Mouse (Mus musculus): ENCODE results near the gene Rabep1. TPM values are rescaled to one million over a fixed set of nuclear protein-coding genes. Genes with fewer than 3 reads are reported as not detected.

Gene Rabep1
- polyA plus RNA-seq, 1 experiment: 11.9 TPM

GRCm38 (mm10) chr11:70919524-70919923 is 74.9 kb downstream of the Rabep1 start:
- TF ChIP-seq CEBPB (IDR thresholded peaks at IDR 0.05; ENCODE audit: low read depth) (no peak), MAX (IDR thresholded peaks at IDR 0.05) (no peak), FOSL1 (IDR thresholded peaks at IDR 0.05; ENCODE audit: insufficient read depth, low read length, poor library complexity, severe bottlenecking) (no peak)
- Histone ChIP-seq H3K79me2 (ENCODE audit: control insufficient read depth, insufficient read depth) (no peaks in the 10 kb centered on the region), H3ac (ENCODE audit: control insufficient read depth, insufficient read length, low read depth) (no peak overlapping the region), H3K79me3 (ENCODE audit: low read depth) (no peaks in the 10 kb centered on the region), H3K4me3 (ENCODE audit: insufficient read depth, poor library complexity, severe bottlenecking) (no peak overlapping the region), H3K36me3 (ENCODE audit: control insufficient read depth, insufficient read depth) (peaks cover 61% of the 10 kb centered on the region), H3K27me3 (ENCODE audit: control insufficient read depth, insufficient read depth, insufficient read length) (no peaks in the 10 kb centered on the region)

DNA sequence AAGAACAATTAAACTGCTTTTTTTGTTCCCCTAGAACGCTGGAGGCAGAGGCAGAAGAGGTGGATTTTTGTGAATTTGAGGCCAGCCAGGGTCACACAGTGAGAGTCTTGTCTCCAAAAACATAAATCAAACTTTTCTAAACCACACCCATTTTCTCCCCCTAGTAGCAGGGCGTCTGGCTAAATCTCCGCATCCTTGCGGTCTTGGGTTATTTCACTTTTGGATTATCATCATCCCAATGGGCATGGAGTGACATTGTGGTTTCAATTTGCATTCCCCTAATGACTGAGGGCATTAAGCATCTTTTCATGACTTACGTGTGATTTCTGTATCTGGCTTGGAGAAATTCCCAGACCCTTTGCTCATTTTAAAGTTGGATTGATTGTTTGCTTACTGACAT is 86.9 kb downstream of the Rabep1 start:
- TF ChIP-seq FOSL1 (IDR thresholded peaks at IDR 0.05; ENCODE audit: insufficient read depth, low read length, poor library complexity, severe bottlenecking) (no peak), MAX (IDR thresholded peaks at IDR 0.05) (no peak), MYOG (IDR thresholded peaks at IDR 0.05; ENCODE audit: control insufficient read depth, extremely low read depth, insufficient read length) (no peak), USF1 (IDR thresholded peaks at IDR 0.05; ENCODE audit: low read depth) (no peak), CTCF (IDR thresholded peaks at IDR 0.05; ENCODE audit: control insufficient read depth, insufficient read depth, insufficient read length) (no peak), MYOD1 (IDR thresholded peaks at IDR 0.05; ENCODE audit: control insufficient read depth, insufficient read length, low read depth) (no peak), CEBPB (IDR thresholded peaks at IDR 0.05; ENCODE audit: low read depth) (no peak)
- H3K79me3 ChIP-seq (ENCODE audit: low read depth): no peaks in the 10 kb centered on the region
- H3K36me3 ChIP-seq (ENCODE audit: control insufficient read depth, insufficient read depth): peaks cover 74% of the 10 kb centered on the region
- H3K4me3 ChIP-seq (ENCODE audit: insufficient read depth, poor library complexity, severe bottlenecking): no peak overlapping the region
- H3K27me3 ChIP-seq (ENCODE audit: control insufficient read depth, insufficient read depth, insufficient read length): no peaks in the 10 kb centered on the region
- no peak overlapping the region for H3ac ChIP-seq (ENCODE audit: control insufficient read depth, insufficient read length, low read depth)
- H3K79me2 ChIP-seq (ENCODE audit: control insufficient read depth, insufficient read depth): no peaks in the 10 kb centered on the region

DNA sequence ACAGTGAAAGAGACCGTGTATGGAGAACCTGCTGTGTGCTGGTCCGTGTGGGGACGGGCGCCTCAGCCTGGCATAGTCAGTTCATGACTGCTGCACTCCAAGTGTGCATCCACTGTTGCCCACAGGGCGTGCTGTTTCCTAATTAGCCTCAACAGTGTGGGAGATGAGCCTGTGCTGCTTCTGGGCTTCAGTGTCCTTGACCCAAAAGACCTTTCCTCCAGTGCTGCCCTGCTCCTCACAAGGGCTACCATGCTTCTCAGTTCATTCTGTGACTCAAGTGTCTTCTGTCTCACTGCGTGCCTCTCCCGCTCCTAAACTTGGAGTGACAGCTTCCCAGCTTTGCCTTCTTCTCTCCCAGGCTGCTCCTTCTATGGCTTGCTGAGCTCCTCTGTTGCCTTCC is 90.7 kb downstream of the Rabep1 start:
- Histone ChIP-seq H3K79me2 (ENCODE audit: control insufficient read depth, insufficient read depth) (no peaks in the 10 kb centered on the region), H3K79me3 (ENCODE audit: low read depth) (no peaks in the 10 kb centered on the region), H3K36me3 (ENCODE audit: control insufficient read depth, insufficient read depth) (peaks cover 65% of the 10 kb centered on the region), H3ac (ENCODE audit: control insufficient read depth, insufficient read length, low read depth) (no peak overlapping the region), H3K27me3 (ENCODE audit: control insufficient read depth, insufficient read depth, insufficient read length) (no peaks in the 10 kb centered on the region), H3K4me3 (ENCODE audit: insufficient read depth, poor library complexity, severe bottlenecking) (no peak overlapping the region)
- TF ChIP-seq CEBPB (IDR thresholded peaks at IDR 0.05; ENCODE audit: low read depth) (no peak), CTCF (IDR thresholded peaks at IDR 0.05; ENCODE audit: control insufficient read depth, insufficient read depth, insufficient read length) (no peak), USF1 (IDR thresholded peaks at IDR 0.05; ENCODE audit: low read depth) (no peak), MYOG (IDR thresholded peaks at IDR 0.05; ENCODE audit: control insufficient read depth, extremely low read depth, insufficient read length) (no peak), MYOD1 (IDR thresholded peaks at IDR 0.05; ENCODE audit: control insufficient read depth, insufficient read length, low read depth) (no peak), MAX (IDR thresholded peaks at IDR 0.05) (no peak), FOSL1 (IDR thresholded peaks at IDR 0.05; ENCODE audit: insufficient read depth, low read length, poor library complexity, severe bottlenecking) (no peak)

- H3K36me3 ChIP-seq (ENCODE audit: control insufficient read depth, insufficient read depth): peaks cover 83% of the 10 kb centered on the region
- H3K79me3 ChIP-seq (ENCODE audit: low read depth): no peaks in the 10 kb centered on the region
Measured at GRCm38 (mm10) chr11:70942596-70942995, 98.0 kb downstream of the Rabep1 start.

DNA sequence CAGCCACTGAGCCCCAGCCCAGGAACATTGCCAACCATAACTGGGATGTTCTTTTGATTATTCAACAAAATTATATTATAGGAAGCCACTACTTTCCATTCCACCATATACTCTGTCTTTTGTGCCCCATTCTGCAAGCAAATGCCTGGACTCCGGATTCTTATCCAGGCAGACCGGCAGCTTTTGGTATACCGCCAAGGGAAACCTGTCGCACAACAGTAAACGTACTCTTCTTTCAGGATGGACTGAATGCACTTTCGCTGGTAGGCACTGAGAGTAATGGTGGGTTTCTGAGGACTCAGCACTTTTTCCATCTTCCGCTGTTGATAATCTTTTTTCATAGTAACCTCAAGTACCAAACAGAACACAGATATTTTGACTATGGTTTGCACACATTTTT is 99.1 kb downstream of the Rabep1 start:
- TF ChIP-seq MYOG (IDR thresholded peaks at IDR 0.05; ENCODE audit: control insufficient read depth, extremely low read depth, insufficient read length) (no peak), CTCF (IDR thresholded peaks at IDR 0.05; ENCODE audit: control insufficient read depth, insufficient read depth, insufficient read length) (no peak), CEBPB (IDR thresholded peaks at IDR 0.05; ENCODE audit: low read depth) (no peak), FOSL1 (IDR thresholded peaks at IDR 0.05; ENCODE audit: insufficient read depth, low read length, poor library complexity, severe bottlenecking) (no peak), MYOD1 (IDR thresholded peaks at IDR 0.05; ENCODE audit: control insufficient read depth, insufficient read length, low read depth) (no peak), MAX (IDR thresholded peaks at IDR 0.05) (no peak), USF1 (IDR thresholded peaks at IDR 0.05; ENCODE audit: low read depth) (no peak)
- Histone ChIP-seq H3K36me3 (ENCODE audit: control insufficient read depth, insufficient read depth) (peaks cover 85% of the 10 kb centered on the region), H3K79me2 (ENCODE audit: control insufficient read depth, insufficient read depth) (no peaks in the 10 kb centered on the region), H3K27me3 (ENCODE audit: control insufficient read depth, insufficient read depth, insufficient read length) (no peaks in the 10 kb centered on the region), H3K4me3 (ENCODE audit: insufficient read depth, poor library complexity, severe bottlenecking) (no peak overlapping the region), H3K79me3 (ENCODE audit: low read depth) (no peaks in the 10 kb centered on the region), H3ac (ENCODE audit: control insufficient read depth, insufficient read length, low read depth) (no peak overlapping the region)

More at GRCm38 (mm10) chr11:70942596-70942995, 98.0 kb downstream of the Rabep1 start:
- TF ChIP-seq CTCF (IDR thresholded peaks at IDR 0.05; ENCODE audit: control insufficient read depth, insufficient read depth, insufficient read length) (no peak), CEBPB (IDR thresholded peaks at IDR 0.05; ENCODE audit: low read depth) (no peak), FOSL1 (IDR thresholded peaks at IDR 0.05; ENCODE audit: insufficient read depth, low read length, poor library complexity, severe bottlenecking) (no peak), USF1 (IDR thresholded peaks at IDR 0.05; ENCODE audit: low read depth) (no peak), MYOG (IDR thresholded peaks at IDR 0.05; ENCODE audit: control insufficient read depth, extremely low read depth, insufficient read length) (no peak), MYOD1 (IDR thresholded peaks at IDR 0.05; ENCODE audit: control insufficient read depth, insufficient read length, low read depth) (no peak), MAX (IDR thresholded peaks at IDR 0.05) (no peak)
- no peaks in the 10 kb centered on the region for H3K27me3 ChIP-seq (ENCODE audit: control insufficient read depth, insufficient read depth, insufficient read length)
- no peak overlapping the region for H3ac ChIP-seq (ENCODE audit: control insufficient read depth, insufficient read length, low read depth)
- no peaks in the 10 kb centered on the region for H3K79me2 ChIP-seq (ENCODE audit: control insufficient read depth, insufficient read depth)
- H3K4me3 ChIP-seq (ENCODE audit: insufficient read depth, poor library complexity, severe bottlenecking): no peak overlapping the region
